Mouse (Mus musculus): ENCODE data around the gene Cacna1g.

Gene Cacna1g

GRCm38 (mm10) chr11:94473707-94474543, at the start of gene Cacna1g:
Gene Cacna1g (minus strand): TSS chr11:94474198.
- peak; percentile 84 for DNase-seq (ENCODE audit: low read depth)

- DNase-seq (ENCODE audit: low read depth): peak; percentile 50
Observed at GRCm38 (mm10) chr11:94521219-94521843, 47.3 kb upstream of the Cacna1g start, which contains the start of gene Mycbpap. Gene Mycbpap (minus strand): TSS chr11:94521742.

- DNase-seq (ENCODE audit: low read depth): no peak
Observed at GRCm38 (mm10) chr11:94513452-94513851, 39.5 kb upstream of the Cacna1g start.

- DNase-seq (ENCODE audit: low read depth): no peak
Observed at GRCm38 (mm10) chr11:94508976-94509375, 35.0 kb upstream of the Cacna1g start.

- no peak for DNase-seq (ENCODE audit: low read depth)
Observed at GRCm38 (mm10) chr11:94501482-94501881, 27.5 kb upstream of the Cacna1g start.

GRCm38 (mm10) chr11:94500362-94500761, 26.4 kb upstream of the Cacna1g start:
- DNase-seq (ENCODE audit: low read depth): no peak

- DNase-seq (ENCODE audit: low read depth): no peak
Observed at GRCm38 (mm10) chr11:94499661-94500152, 25.7 kb upstream of the Cacna1g start, which contains the start of gene Epn3. Gene Epn3 (minus strand): TSS chr11:94499974.

- DNase-seq (ENCODE audit: low read depth): no peak
Observed at GRCm38 (mm10) chr11:94499035-94499434, 25.0 kb upstream of the Cacna1g start.

- DNase-seq (ENCODE audit: low read depth): no peak
Observed at GRCm38 (mm10) chr11:94498093-94498996, 24.3 kb upstream of the Cacna1g start.

GRCm38 (mm10) chr11:94495415-94495814, 21.4 kb upstream of the Cacna1g start:
- no peak for DNase-seq (ENCODE audit: low read depth)

GRCm38 (mm10) chr11:94491749-94492099, 17.7 kb upstream of the Cacna1g start:
- DNase-seq (ENCODE audit: low read depth): no peak

- peak; percentile 25 for DNase-seq (ENCODE audit: low read depth)
Observed at GRCm38 (mm10) chr11:94491035-94491748, 17.2 kb upstream of the Cacna1g start.

GRCm38 (mm10) chr11:94489745-94490144, 15.7 kb upstream of the Cacna1g start:
- no peak for DNase-seq (ENCODE audit: low read depth)

GRCm38 (mm10) chr11:94488767-94489533, 15.0 kb upstream of the Cacna1g start:
- no peak for DNase-seq (ENCODE audit: low read depth)

- peak; percentile 81 for DNase-seq (ENCODE audit: low read depth)
Observed at GRCm38 (mm10) chr11:94486001-94486400, 12.0 kb upstream of the Cacna1g start, which contains the start of gene Spata20. Gene Spata20 (minus strand): TSS chr11:94486179.

- no peak for DNase-seq (ENCODE audit: low read depth)
Observed at GRCm38 (mm10) chr11:94485223-94485622, 11.2 kb upstream of the Cacna1g start.

GRCm38 (mm10) chr11:94484636-94485035, 10.6 kb upstream of the Cacna1g start:
- DNase-seq (ENCODE audit: low read depth): no peak

- no peak for DNase-seq (ENCODE audit: low read depth)
Observed at GRCm38 (mm10) chr11:94483921-94484320, 9.9 kb upstream of the Cacna1g start.

- DNase-seq (ENCODE audit: low read depth): no peak
Observed at GRCm38 (mm10) chr11:94483436-94483835, 9.4 kb upstream of the Cacna1g start.

- DNase-seq (ENCODE audit: low read depth): no peak
Observed at GRCm38 (mm10) chr11:94482738-94483137, 8.7 kb upstream of the Cacna1g start.

GRCm38 (mm10) chr11:94481963-94482362, 8.0 kb upstream of the Cacna1g start:
- no peak for DNase-seq (ENCODE audit: low read depth)
